Mouse (Mus musculus): Measurements from ENCODE around the gene Eef1g. TPM values are rescaled to one million over a fixed set of nuclear protein-coding genes. Genes with fewer than 3 reads are reported as not detected.
A peak's percentile ranks its signal among the peaks of the same experiment; 100 is the strongest.

Gene Eef1g
- polyA plus RNA-seq, 1 experiment from 2014 or later: 247 TPM

DNA sequence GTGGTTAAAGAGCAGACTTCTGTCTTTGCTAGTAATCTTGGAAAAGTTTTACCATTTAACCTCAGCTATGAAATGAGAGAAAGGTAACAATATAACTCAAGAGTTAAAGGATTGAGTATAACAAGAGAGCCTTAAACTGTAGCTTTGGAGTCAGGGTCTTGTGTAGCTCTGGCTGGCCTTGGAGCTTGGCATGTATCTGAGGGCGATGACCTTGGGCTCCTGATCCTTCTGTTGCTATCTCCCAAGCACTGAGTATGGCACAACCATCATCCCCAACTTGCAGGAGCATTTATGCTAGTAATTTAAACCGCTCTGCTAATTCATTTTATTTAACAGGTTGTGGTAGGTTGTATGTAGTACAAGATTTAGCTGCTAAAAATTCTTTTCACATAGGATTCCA, 8.7 kb downstream of the Eef1g start:
- Histone ChIP-seq H3K4me3 (ENCODE audit: low read depth, low read length) (no peak overlapping the region), H3K9me3 (ENCODE audit: control insufficient read depth, low read length) (no peaks in the 10 kb centered on the region), H3K27ac (replicated peaks) (no peak overlapping the region), H3K4me2 (replicated peaks; ENCODE audit: low read depth) (no peak overlapping the region), H3K9ac (ENCODE audit: low read length) (no peak overlapping the region), H3K36me3 (ENCODE audit: control insufficient read depth, insufficient read depth, low read length) (peaks cover 56% of the 10 kb centered on the region), H3K4me1 (replicated peaks; ENCODE audit: control insufficient read depth, insufficient read depth) (no peaks in the 10 kb centered on the region), H3K27me3 (ENCODE audit: control insufficient read depth, insufficient read depth, low read length) (no peaks in the 10 kb centered on the region)
- 95% methylated on average over 2 of the region's 2 CpGs for WGBS
- DNase-seq (ENCODE audit: low spot score) (no peak), ATAC-seq (ENCODE audit: low FRiP score, low TSS enrichment) (no peak)
- TF ChIP-seq EP300 (optimal IDR thresholded peaks at IDR 0.05) (no peak), CTCF (IDR thresholded peaks at IDR 0.05; ENCODE audit: low read depth) (no peak)

DNA sequence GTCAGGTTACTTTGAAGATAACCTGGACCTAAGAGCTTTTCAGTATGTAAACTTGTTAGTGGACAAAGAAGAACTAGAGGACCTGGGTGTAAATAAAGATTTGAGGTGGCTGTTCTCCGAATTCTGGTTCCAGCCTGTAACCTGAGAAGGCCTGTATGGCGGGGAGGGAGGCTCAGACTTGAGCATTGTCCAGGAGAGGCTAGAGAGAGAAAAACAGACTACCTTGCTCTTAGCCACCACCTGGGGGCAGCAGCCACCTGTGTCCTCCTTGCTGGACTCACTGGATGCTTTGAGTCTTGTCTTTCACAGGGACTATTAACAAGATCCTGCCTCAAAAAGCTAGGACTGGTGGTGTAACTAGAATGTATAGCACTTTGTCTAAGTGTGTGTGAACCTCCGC, 9.7 kb downstream of the Eef1g start:
- H3K4me2 ChIP-seq (replicated peaks; ENCODE audit: low read depth): no peak overlapping the region
- no peaks in the 10 kb centered on the region for H3K27me3 ChIP-seq (ENCODE audit: control insufficient read depth, insufficient read depth, low read length)
- no peaks in the 10 kb centered on the region for H3K4me1 ChIP-seq (replicated peaks; ENCODE audit: control insufficient read depth, insufficient read depth)
- DNase-seq (ENCODE audit: low spot score) (peak; percentile 70), ATAC-seq (ENCODE audit: low FRiP score, low TSS enrichment) (peak; percentile 88)
- H3K9ac ChIP-seq (ENCODE audit: low read length): no peak overlapping the region
- H3K36me3 ChIP-seq (ENCODE audit: control insufficient read depth, insufficient read depth, low read length): peaks cover 47% of the 10 kb centered on the region
- H3K4me3 ChIP-seq (ENCODE audit: low read depth, low read length): no peak overlapping the region
- TF ChIP-seq EP300 (optimal IDR thresholded peaks at IDR 0.05) (no peak), CTCF (IDR thresholded peaks at IDR 0.05; ENCODE audit: low read depth) (peak; percentile 94)
- H3K9me3 ChIP-seq (ENCODE audit: control insufficient read depth, low read length): no peaks in the 10 kb centered on the region
- 40% methylated on average over 3 of the region's 3 CpGs for WGBS
- H3K27ac ChIP-seq (replicated peaks): no peak overlapping the region

DNA sequence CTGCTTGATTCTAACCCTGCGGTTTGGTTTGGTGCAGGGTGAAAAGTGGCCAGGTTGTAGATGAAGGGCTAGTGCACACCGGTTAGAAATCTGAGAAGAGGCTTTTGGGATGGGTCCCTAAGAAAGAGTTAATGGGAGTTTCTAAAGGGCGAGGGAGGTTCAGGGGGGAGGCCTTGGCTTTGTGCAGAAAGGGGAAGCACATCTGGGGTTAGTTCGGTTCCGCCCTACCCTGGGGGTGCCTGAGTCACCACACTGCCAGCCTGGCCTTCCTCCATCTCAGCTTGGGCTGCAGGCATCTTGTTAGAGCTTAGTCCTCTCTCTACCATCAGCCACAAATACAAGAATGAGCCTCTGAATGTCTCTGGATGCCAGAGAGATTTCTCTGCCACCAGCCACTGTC, 13.9 kb downstream of the Eef1g start:
- peak overlapping the region; percentile 89 for H3K27ac ChIP-seq (replicated peaks)
- peaks cover 24% of the 10 kb centered on the region for H3K36me3 ChIP-seq (ENCODE audit: control insufficient read depth, insufficient read depth, low read length)
- 40% methylated on average over 5 of the region's 5 CpGs for WGBS

DNA sequence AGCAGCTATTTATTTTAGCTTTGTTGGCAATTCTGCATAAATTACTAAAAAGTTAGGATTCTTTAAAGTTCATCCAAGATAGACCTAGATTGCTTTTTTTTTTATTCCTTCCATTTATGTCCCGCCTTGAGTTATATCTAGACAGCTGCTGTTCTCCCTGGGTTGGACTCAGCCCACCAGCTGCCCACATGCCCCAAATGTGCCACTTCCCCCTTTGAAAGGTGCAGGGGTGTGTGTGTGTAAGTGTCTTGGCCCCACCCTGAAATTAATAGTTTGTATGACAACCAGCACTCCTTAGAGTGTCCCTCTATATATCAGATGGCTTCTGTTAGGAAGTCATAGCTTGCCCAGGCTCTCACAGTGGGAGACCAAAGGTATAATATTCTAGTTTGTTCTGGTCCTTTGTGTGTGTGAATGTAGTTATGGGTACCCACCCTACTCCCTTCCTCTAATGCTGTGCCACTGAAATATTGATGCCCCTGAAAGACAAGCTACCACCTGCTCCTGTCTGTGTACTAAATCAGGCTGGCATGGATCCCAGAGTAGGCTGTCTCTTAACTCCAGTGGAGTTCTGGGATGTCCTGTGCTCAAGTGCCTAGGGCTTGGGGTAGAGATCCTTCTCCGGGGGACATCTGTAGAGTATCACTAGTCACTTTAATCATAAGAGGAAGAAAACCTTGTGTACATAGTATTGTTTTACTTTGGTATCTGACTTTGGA, 14.8 kb downstream of the Eef1g start:
- Histone ChIP-seq H3K4me3 (ENCODE audit: low read depth, low read length) (no peak overlapping the region), H3K27ac (replicated peaks) (peak overlapping the region; percentile 89), H3K4me1 (replicated peaks; ENCODE audit: control insufficient read depth, insufficient read depth) (peaks cover 5% of the 10 kb centered on the region; the same call in 1 of the 2 replicates), H3K36me3 (ENCODE audit: control insufficient read depth, insufficient read depth, low read length) (peaks cover 24% of the 10 kb centered on the region), H3K9me3 (ENCODE audit: control insufficient read depth, low read length) (no peaks in the 10 kb centered on the region), H3K9ac (ENCODE audit: low read length) (no peak overlapping the region), H3K4me2 (replicated peaks; ENCODE audit: low read depth) (no peak overlapping the region), H3K27me3 (ENCODE audit: control insufficient read depth, insufficient read depth, low read length) (no peaks in the 10 kb centered on the region)
- ATAC-seq (ENCODE audit: low FRiP score, low TSS enrichment) (no peak), DNase-seq (ENCODE audit: low spot score) (no peak)
- TF ChIP-seq CTCF (IDR thresholded peaks at IDR 0.05; ENCODE audit: low read depth) (no peak), EP300 (optimal IDR thresholded peaks at IDR 0.05) (no peak)
- WGBS: 44% methylated on average over 2 of the region's 2 CpGs

More for the DNA sequence above, 13.9 kb downstream of the Eef1g start:
- DNase-seq (ENCODE audit: low spot score) (no peak), ATAC-seq (ENCODE audit: low FRiP score, low TSS enrichment) (no peak)
- H3K4me3 ChIP-seq (ENCODE audit: low read depth, low read length): no peak overlapping the region
- no peak overlapping the region for H3K4me2 ChIP-seq (replicated peaks; ENCODE audit: low read depth)
- no peaks in the 10 kb centered on the region for H3K9me3 ChIP-seq (ENCODE audit: control insufficient read depth, low read length)
- no peaks in the 10 kb centered on the region for H3K27me3 ChIP-seq (ENCODE audit: control insufficient read depth, insufficient read depth, low read length)
- TF ChIP-seq EP300 (optimal IDR thresholded peaks at IDR 0.05) (no peak), CTCF (IDR thresholded peaks at IDR 0.05; ENCODE audit: low read depth) (no peak)
- peaks cover 5% of the 10 kb centered on the region; the same call in 1 of the 2 replicates for H3K4me1 ChIP-seq (replicated peaks; ENCODE audit: control insufficient read depth, insufficient read depth)
- 0 out of 2 replicates have a peak overlapping the region, but pooled peaks have one; percentile 18 for H3K9ac ChIP-seq (ENCODE audit: low read length)

DNA sequence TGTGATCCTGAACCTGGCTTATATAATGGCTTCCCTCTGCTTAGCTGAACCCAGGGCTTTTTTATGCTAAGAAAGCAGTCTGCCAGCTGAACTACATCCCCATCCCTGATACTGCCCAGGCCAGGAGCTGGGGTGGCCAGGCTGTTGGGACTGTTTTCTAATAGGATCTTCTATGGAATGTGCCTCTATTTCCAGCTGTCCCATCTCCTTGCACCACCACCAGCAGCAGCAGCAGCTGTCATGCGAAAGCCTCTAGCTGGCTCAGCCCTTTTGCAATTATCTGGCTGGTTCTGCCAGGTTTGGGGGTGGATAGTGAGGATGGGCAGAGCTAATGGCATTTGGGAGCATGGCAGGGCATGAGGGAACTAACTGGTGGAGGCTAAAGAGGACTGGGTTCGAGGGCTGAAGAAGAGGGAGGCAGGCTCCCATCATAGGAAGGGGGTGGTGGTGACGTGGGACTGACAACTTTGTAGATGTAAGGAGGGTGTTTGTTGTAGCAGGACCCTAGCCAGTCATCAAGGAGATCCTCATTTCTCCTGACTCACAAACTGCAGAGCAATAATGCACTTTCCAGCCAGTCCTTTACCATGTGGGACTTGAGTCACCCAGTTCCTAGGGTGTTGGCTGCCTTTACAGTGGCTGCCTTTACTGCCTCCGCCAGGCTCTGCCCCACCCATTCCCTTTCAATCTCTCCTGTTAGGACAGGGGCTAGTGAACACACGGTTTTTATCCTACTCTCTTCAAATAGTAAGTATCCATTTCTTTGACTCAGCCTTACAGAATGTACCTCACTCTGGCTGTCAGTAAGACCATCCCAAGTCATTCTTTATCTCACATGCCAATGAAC, 15.7 kb downstream of the Eef1g start:
- TF ChIP-seq EP300 (optimal IDR thresholded peaks at IDR 0.05) (no peak), CTCF (IDR thresholded peaks at IDR 0.05; ENCODE audit: low read depth) (no peak)
- Histone ChIP-seq H3K4me3 (ENCODE audit: low read depth, low read length) (no peak overlapping the region), H3K9me3 (ENCODE audit: control insufficient read depth, low read length) (no peaks in the 10 kb centered on the region), H3K4me1 (replicated peaks; ENCODE audit: control insufficient read depth, insufficient read depth) (peaks cover 6% of the 10 kb centered on the region), H3K36me3 (ENCODE audit: control insufficient read depth, insufficient read depth, low read length) (peaks cover 17% of the 10 kb centered on the region), H3K9ac (ENCODE audit: low read length) (no peak overlapping the region), H3K27me3 (ENCODE audit: control insufficient read depth, insufficient read depth, low read length) (no peaks in the 10 kb centered on the region), H3K4me2 (replicated peaks; ENCODE audit: low read depth) (no peak overlapping the region), H3K27ac (replicated peaks) (peak overlapping the region; percentile 89)
- ATAC-seq (ENCODE audit: low FRiP score, low TSS enrichment) (peak; percentile 83), DNase-seq (ENCODE audit: low spot score) (peak; percentile 68)
- 32% methylated on average over 5 of the region's 5 CpGs for WGBS
